Mouse (Mus musculus) ES-Bruce4 (cell line): Measurements from ENCODE around the gene Smad3. TPM values are rescaled to one million over a fixed set of nuclear protein-coding genes. Genes with fewer than 3 reads are reported as not detected.

ENCODE experiments used
- H3K27ac ChIP-seq: 2 replicates; pipeline ENCODE4 v1.5.1; 2012; ENCODE audit warnings: low read length, inconsistent platforms; ENCODE audit not compliant: insufficient read depth
- H3K27me3 ChIP-seq: 2 replicates; pipeline ENCODE4 v1.6.1; 2012; ENCODE audit warnings: mild to moderate bottlenecking, low read length, inconsistent platforms; ENCODE audit not compliant: control insufficient read depth, poor library complexity, insufficient read depth, severe bottlenecking
- H3K36me3 ChIP-seq: 2 replicates; pipeline ENCODE4 v1.6.1; 2012; ENCODE audit warnings: inconsistent platforms, mild to moderate bottlenecking, low read length, moderate library complexity; ENCODE audit not compliant: control insufficient read depth, poor library complexity, insufficient read depth, severe bottlenecking
- H3K4me1 ChIP-seq: one replicate; pipeline ENCODE4 v1.8.1; 2011; ENCODE audit warnings: low read length; ENCODE audit not compliant: control insufficient read depth, insufficient read depth
- H3K4me3 ChIP-seq: 2 replicates; pipeline ENCODE4 v1.5.1; 2011; ENCODE audit warnings: low read depth, mild to moderate bottlenecking, low read length
- H3K9ac ChIP-seq: 2 replicates; pipeline ENCODE4 v1.6.1; 2012; ENCODE audit warnings: low read depth, mild to moderate bottlenecking, inconsistent platforms; ENCODE audit not compliant: poor library complexity, severe bottlenecking
- H3K9me3 ChIP-seq: replicated peaks from 2 replicates; pipeline ENCODE4 v1.6.1; 2012; ENCODE audit warnings: mild to moderate bottlenecking, low read length, inconsistent platforms; ENCODE audit not compliant: control insufficient read depth, poor library complexity, insufficient read depth, severe bottlenecking
- CTCF ChIP-seq: IDR thresholded peaks from one replicate; pipeline ENCODE4 v1.8.1; 2011; ENCODE audit warnings: low read depth, low read length
- EP300 ChIP-seq: IDR thresholded peaks from 2 replicates; pipeline ENCODE4 v1.6.1; 2011; ENCODE audit warnings: low read depth, low read length; ENCODE audit not compliant: insufficient read depth
- POLR2A ChIP-seq: IDR thresholded peaks from one replicate; pipeline ENCODE4 v1.8.1; 2011; ENCODE audit warnings: low read length; ENCODE audit not compliant: insufficient read depth
- polyA plus RNA-seq: library from polyadenylated mRNA; stranded (reverse); fragments of >200 nt; gene quantifications from 2 replicates; pipeline ENCODE4 v1.2.4, GENCODE M21; 2011; ENCODE audit warnings: low read depth; ENCODE audit not compliant: missing spikeins, insufficient read depth, insufficient read length

Smad3 gene
- polyA plus RNA-seq, result 25.2 and 25.7 TPM in 2 replicates

DNA sequence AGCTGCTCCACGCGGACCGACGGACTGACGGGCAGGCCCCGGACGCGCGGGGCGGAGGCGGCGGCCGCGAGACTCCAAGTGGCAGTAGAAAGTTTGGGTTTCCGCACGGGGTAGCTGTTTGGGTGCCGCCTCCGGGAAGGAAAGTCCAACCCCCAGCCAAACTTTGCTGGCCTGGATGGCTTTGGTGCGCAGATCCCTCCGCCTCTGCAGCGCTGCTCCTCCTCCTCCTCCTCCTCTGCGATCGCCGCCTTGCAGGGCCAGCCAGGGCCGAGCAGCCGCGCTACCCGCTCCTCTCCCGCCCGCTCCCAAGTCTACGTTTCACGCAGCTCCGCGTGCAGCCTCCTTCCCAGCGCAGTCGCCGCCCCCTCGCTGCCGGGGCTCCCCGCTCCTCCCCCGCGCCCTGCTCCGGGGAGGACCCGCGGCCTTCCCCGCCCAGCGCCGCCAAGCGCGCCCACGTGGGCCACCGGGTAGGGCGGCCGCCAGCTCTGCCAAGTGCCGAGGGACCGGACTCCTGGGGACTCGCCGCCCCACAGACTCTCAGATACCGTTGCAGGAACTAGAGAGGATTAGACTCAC is at the start of gene Smad3:
Gene Smad3 (minus strand): TSS at position 130 of the 576 bp plus-strand sequence.
- peak within 1 kb of the TSS; percentile 94 for H3K4me3 ChIP-seq
- no peaks in the 10 kb centered on the region for H3K9me3 ChIP-seq
- H3K4me1 ChIP-seq, result peaks cover 5% of the 10 kb centered on the region
- peak within 1 kb of the TSS; percentile 57 for H3K9ac ChIP-seq
- H3K27me3 ChIP-seq, result no peaks in the 10 kb centered on the region
- H3K27ac ChIP-seq, result peak within 1 kb of the TSS; percentile 41; the same call in 1 of the 2 replicates
- no peak for TF ChIP-seq CTCF
- no peak for TF ChIP-seq POLR2A
- TF ChIP-seq EP300, result no peak
- H3K36me3 ChIP-seq, result no peaks in the 10 kb centered on the region

DNA sequence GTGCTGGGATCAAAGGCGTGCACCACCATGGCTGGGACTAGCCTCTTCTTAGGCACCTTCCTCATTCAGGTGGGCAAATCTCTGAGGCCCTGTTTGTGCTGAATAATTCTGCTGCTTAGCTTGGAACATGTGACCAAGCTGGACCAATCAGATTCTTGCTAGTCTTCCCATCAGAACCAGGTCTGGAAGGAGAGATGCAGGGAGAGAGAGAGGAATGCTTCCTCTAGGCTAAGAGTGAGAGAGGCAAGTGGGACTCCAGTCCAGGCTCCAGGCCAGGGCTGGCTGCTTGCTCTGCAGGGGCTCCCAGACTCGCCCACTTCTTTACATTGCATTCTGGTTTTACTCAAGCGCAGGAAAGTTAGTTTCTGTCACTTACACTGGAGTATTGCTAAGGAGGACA is 47.1 kb upstream of the Smad3 start:
- H3K27ac ChIP-seq, result no peak overlapping the region
- H3K4me1 ChIP-seq, result peaks cover 12% of the 10 kb centered on the region
- H3K9ac ChIP-seq, result no peak overlapping the region
- TF ChIP-seq POLR2A (no peak), EP300 (no peak), CTCF (no peak)
- H3K36me3 ChIP-seq, result no peaks in the 10 kb centered on the region
- H3K9me3 ChIP-seq, result no peaks in the 10 kb centered on the region
- H3K27me3 ChIP-seq, result no peaks in the 10 kb centered on the region
- no peak overlapping the region for H3K4me3 ChIP-seq

GRCm38 (mm10) chr9:63803181-63803591 is 45.4 kb upstream of the Smad3 start:
- H3K27me3 ChIP-seq, result no peaks in the 10 kb centered on the region
- H3K4me1 ChIP-seq, result peaks cover 12% of the 10 kb centered on the region
- H3K9me3 ChIP-seq, result no peaks in the 10 kb centered on the region
- TF ChIP-seq EP300, result peak; percentile 78
- no peak for TF ChIP-seq POLR2A
- TF ChIP-seq CTCF, result no peak
- peak overlapping the region; percentile 79 for H3K27ac ChIP-seq
- no peak overlapping the region for H3K9ac ChIP-seq
- no peaks in the 10 kb centered on the region for H3K36me3 ChIP-seq
- H3K4me3 ChIP-seq, result no peak overlapping the region

- 0 out of 2 replicates have a peak overlapping the region, but pooled peaks have one; percentile 15 for H3K27ac ChIP-seq
- TF ChIP-seq POLR2A, result no peak
- TF ChIP-seq EP300, result no peak
- TF ChIP-seq CTCF, result no peak
Measured at GRCm38 (mm10) chr9:63802504-63802903, 44.7 kb upstream of the Smad3 start.

GRCm38 (mm10) chr9:63802080-63802479 is 44.3 kb upstream of the Smad3 start:
- H3K36me3 ChIP-seq, result no peaks in the 10 kb centered on the region
- H3K4me3 ChIP-seq, result no peak overlapping the region
- no peak for TF ChIP-seq EP300
- TF ChIP-seq CTCF, result no peak
- no peak for TF ChIP-seq POLR2A
- H3K4me1 ChIP-seq, result peaks cover 12% of the 10 kb centered on the region
- H3K27ac ChIP-seq, result no peak overlapping the region
- H3K27me3 ChIP-seq, result no peaks in the 10 kb centered on the region
- H3K9ac ChIP-seq, result no peak overlapping the region
- H3K9me3 ChIP-seq, result no peaks in the 10 kb centered on the region

More at GRCm38 (mm10) chr9:63802504-63802903, 44.7 kb upstream of the Smad3 start:
- peaks cover 12% of the 10 kb centered on the region for H3K4me1 ChIP-seq
- H3K9me3 ChIP-seq, result no peaks in the 10 kb centered on the region
- no peaks in the 10 kb centered on the region for H3K27me3 ChIP-seq
- no peak overlapping the region for H3K4me3 ChIP-seq
- no peaks in the 10 kb centered on the region for H3K36me3 ChIP-seq
- no peak overlapping the region for H3K9ac ChIP-seq

DNA sequence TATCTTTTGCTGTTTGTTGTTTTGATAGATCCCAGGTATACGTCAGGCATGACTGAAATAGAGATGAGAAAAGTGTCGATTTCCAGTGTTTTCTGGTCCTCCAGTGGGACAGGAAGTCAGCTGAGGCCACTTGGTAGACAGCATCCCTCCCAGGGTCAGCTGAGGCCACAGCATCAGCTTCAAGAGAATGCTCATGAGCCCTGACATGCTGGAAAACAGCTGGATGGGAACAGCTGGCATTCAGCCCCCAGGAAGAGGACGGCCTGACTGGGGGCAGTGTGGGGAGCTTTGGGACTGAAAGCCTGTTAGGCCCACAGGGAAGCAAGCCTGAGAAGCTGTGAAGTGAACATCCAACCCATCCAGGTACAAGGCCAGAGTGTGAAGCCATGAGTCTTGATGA is 38.6 kb upstream of the Smad3 start:
- TF ChIP-seq EP300, result no peak
- no peak for TF ChIP-seq CTCF
- TF ChIP-seq POLR2A, result no peak

More for the DNA sequence above, 38.6 kb upstream of the Smad3 start:
- H3K36me3 ChIP-seq, result no peaks in the 10 kb centered on the region
- H3K27ac ChIP-seq, result no peak overlapping the region
- H3K9me3 ChIP-seq, result no peaks in the 10 kb centered on the region
- H3K4me3 ChIP-seq, result no peak overlapping the region
- H3K9ac ChIP-seq, result no peak overlapping the region
- peaks cover 4% of the 10 kb centered on the region for H3K4me1 ChIP-seq
- H3K27me3 ChIP-seq, result no peaks in the 10 kb centered on the region
